Mouse (Mus musculus): ENCODE results near the gene Hsd17b2.

Gene Hsd17b2

DNA sequence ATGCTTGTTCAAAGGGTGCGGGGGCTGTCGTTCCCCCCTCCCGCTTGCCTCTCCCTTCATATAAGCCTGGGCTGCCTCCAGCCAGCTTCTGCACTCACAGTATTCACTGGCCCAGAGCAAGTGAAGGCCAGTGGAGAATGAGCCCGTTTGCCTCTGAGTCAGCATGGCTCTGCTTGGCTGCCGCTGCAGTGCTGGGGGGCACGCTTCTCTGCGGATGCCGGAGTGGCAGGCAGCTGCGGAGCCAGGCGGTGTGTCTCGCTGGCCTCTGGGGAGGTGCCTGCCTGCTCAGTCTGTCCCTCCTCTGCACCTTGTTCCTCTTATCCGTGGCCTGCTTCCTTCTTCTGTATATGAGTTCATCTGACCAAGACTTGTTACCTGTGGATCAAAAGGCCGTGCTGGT, at the start of gene Hsd17b2:
Gene Hsd17b2 (plus strand): TSS at position 46 of the 400 bp plus-strand sequence.
- in situ Hi-C loops (cut with MboI, MseI): loop anchor here (25.0 kb wide), 1 partner anchor 585 kb away; the partner anchor contains the start of gene Cdh13

DNA sequence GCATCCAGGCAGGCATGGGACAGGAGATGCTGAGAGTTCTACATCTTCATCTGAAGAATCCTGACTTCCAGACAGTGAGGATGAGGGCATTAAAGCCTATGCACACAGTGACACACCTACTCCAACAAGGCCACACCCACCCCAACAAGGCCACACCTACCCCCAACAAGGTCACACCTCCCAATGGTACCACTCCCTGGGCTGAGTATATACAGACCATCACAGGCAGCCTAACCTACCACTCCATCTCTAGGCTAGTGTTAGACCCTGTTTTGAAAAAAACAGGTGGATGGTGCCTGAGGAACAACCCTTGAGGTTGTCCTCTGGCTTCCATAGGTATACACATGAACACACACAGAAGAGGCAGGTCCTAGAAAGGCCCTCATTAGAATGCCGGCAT, 49.4 kb upstream of the Hsd17b2 start:
- in situ Hi-C loops (cut with MboI, MseI): no loop called here

- in situ Hi-C loops (cut with MboI, MseI): no loop called here
Observed at GRCm38 (mm10) chr8:117658990-117659389, 42.7 kb upstream of the Hsd17b2 start.

GRCm38 (mm10) chr8:117660358-117661031, 41.2 kb upstream of the Hsd17b2 start:
- in situ Hi-C loops (cut with MboI, MseI): no loop called here

DNA sequence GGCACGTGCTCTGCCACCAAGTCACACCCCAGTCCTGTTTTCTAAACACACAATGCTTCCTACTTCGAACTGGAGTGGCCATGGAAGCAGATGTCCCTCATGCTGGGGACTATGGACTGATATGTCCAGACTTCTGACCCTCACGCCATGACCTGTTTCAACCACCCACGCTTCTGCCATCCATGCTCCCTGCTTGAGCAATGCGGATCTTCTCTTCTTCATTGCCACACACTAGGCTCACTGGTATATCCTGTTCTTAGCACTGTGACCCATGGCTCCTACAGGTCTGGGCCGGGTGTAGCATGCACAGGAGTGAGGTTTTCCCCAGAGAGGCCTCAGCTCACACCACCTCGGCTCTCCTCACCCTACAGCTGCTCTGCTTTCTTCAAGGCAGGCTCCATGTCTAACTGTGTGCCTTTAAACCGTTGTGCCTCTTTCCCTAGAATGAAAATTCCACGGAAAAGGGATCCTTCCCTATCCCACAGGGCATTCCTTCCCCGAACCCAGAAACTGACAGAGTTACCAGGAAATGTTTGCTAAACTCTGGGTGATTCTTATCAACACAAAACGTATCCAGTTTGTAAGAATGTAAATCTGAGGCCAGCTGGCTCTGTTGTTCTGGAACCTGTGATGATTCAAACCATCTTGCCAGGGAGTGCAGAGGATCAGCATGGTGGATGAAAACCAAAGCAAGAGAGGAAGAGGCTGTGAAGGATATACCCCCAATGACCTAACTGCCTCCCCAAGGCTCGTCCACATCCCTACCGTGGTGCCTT, 34.2 kb upstream of the Hsd17b2 start:
- in situ Hi-C loops (cut with MboI, MseI): no loop called here

DNA sequence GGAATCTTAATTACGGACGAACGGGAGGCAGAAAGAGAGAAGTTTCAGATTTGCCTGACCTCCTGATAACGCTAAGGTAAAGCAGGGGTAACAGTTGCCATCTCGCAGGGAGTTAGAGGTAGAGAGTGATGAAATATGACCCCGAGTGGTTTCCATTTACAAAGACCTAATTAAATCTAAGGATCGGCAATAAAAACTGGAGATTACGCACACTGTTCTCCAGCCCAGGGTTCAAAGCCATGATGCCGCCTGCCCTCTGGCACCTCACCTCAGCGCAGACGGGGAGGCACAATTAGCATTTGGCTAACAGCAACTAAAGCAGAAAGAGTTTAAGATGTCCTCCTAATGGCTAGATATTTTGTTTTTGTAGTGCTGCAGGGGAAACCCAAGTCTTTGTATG, 31.2 kb upstream of the Hsd17b2 start:
- in situ Hi-C loops (cut with MboI, MseI): no loop called here

GRCm38 (mm10) chr8:117672558-117672957, 29.1 kb upstream of the Hsd17b2 start:
- in situ Hi-C loops (cut with MboI, MseI): no loop called here

DNA sequence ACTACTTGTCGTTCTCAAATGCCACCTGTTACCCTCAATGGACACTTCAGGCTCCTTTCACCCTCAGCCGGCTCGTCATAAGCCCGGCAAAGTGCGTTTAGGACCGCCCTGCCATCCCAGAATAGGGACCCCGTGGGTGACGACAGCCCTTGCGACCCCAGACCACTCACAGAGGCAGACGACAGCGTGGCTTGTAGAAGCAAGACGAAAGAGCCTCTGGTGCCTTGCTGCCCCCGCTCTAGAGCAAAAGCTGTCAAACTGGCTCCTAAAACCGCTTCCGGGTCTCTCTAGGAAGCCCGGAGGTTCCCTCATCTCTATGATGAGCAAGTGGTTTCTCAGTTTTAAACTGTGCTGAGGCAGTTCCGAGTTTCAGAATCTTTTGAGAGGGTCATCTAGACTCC, 28.3 kb upstream of the Hsd17b2 start, which contains the start of gene Sdr42e1:
Gene Sdr42e1 (minus strand): TSS at position 260 of the 401 bp plus-strand sequence.
- in situ Hi-C loops (cut with MboI, MseI): no loop called here

- in situ Hi-C loops (cut with MboI, MseI): no loop called here
Observed at GRCm38 (mm10) chr8:117675171-117675570, 26.5 kb upstream of the Hsd17b2 start.

GRCm38 (mm10) chr8:117676460-117676859, 25.2 kb upstream of the Hsd17b2 start:
- in situ Hi-C loops (cut with MboI, MseI): no loop called here

- in situ Hi-C loops (cut with MboI, MseI): no loop called here
Observed at GRCm38 (mm10) chr8:117677011-117677410, 24.7 kb upstream of the Hsd17b2 start.

- in situ Hi-C loops (cut with MboI, MseI): no loop called here
Observed at GRCm38 (mm10) chr8:117678650-117679049, 23.1 kb upstream of the Hsd17b2 start.

DNA sequence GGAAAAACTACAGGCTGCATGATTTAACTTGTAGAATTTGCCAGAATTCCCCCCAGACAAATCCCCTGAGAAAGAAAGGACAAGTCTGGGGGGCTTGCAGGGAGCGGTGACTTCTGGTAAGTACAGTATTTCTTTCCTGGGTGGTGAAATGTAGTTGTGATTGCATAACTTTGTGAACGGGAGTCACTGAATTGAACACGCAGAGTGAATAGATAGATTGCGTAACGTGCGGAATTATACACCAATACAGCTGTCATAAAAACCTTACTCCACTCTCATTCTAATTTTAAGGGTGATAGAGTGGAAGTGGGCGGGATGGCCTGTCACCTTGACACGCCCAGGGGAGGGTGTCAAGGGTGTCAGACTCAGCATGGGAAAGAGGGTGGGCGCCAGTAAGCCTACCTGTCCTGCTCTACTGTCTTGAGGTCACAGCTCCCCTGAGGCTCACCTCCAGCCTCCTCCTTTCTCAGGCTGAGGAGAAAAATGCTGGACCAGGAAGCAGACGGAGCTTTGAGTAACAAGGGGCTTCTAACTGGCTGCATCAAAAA, 17.7 kb upstream of the Hsd17b2 start:
- in situ Hi-C loops (cut with MboI, MseI): no loop called here

- in situ Hi-C loops (cut with MboI, MseI): no loop called here
Observed at GRCm38 (mm10) chr8:117684504-117684903, 17.2 kb upstream of the Hsd17b2 start.

DNA sequence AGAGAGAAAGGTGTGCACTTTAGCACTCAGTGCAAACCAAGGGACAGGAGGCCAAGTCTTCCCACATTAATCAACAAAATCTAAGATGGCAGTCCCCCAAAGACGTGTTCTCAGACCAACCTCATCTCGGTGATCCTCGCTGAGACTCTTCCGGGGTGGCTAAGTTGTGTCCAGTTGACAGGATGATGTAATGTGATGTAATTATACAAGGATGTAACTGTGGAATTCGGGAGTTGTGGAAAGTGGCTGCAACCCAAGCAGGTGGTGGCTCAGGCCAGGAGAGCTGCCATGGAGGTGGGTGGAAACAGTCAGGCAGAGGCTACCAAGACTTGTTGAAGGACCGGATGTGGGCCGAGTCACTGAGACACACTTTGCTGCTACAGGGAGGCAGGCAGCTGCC, 13.8 kb upstream of the Hsd17b2 start:
- in situ Hi-C loops (cut with MboI, MseI): no loop called here

DNA sequence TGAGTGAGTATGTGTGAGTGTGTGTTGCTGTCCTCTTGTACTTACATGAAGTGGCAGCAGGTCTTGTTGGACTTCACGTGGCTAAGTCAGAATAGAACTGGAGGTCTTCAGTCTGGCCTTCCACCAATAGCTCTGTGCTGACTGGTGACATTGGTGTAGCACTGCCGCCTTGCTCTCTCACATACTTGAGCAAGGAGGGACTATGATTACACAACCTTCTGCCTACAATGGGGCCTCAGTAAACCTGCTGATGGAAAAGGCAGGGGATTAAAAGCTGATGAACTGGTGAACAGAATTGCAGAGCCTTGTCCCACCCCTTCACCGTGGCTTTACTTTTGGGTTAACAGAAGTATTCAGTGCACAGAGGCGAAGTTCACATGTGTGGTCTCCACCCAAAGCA, 9.6 kb upstream of the Hsd17b2 start:
- in situ Hi-C loops (cut with MboI, MseI): no loop called here

GRCm38 (mm10) chr8:117695636-117696035, 6.1 kb upstream of the Hsd17b2 start:
- in situ Hi-C loops (cut with MboI, MseI): no loop called here

DNA sequence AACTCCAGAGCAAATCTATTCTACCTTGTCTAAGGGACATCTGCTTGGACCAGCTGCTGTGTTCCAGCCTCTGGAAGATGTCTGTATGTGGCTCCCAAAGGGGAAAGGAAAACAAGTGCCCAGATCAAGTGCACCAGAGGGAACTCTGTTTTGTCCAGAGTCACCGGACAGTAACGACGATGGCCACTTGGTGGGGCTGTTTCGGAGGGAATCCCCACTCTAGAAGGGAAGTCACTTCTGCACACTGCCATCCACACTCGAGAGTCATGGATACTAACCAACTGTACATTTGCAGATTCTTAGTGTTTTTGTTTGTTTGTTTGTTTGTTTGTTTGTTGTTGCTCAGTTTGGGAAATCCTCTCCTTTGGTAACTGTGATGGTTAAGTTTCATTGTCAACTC, 4.5 kb upstream of the Hsd17b2 start:
- in situ Hi-C loops (cut with MboI, MseI): no loop called here

GRCm38 (mm10) chr8:117700699-117701098, 1.0 kb upstream of the Hsd17b2 start:
- in situ Hi-C loops (cut with MboI, MseI): loop anchor here (25.0 kb wide), 1 partner anchor 587 kb away; the partner anchor contains the start of gene Cdh13

- in situ Hi-C loops (cut with MboI, MseI): loop anchor here (25.0 kb wide), 1 partner anchor 586 kb away; the partner anchor contains the start of gene Cdh13
Observed at GRCm38 (mm10) chr8:117701246-117701645, 458 bp upstream of the Hsd17b2 start.

DNA sequence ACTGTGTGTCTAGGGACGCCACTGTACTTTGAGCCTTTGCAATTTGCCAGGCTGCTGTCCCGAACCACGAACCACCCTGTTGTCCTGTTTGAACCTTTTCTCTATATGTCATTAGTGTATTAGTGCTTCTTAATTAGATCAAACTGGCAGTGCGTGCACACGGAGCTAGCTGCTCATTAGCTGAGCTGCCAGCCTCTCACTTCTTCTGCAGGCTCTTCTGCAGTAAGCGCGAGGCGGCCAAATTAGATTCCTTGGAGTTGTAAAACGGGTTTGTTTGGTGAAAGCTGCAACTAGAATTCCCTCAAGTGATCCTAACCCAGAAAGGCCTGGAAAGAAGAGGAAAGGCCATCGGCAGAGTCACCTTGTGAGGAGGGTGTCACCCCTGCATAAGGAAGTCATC, 997 bp downstream of the Hsd17b2 start:
- in situ Hi-C loops (cut with MboI, MseI): loop anchor here (25.0 kb wide), 1 partner anchor 585 kb away; the partner anchor contains the start of gene Cdh13

DNA sequence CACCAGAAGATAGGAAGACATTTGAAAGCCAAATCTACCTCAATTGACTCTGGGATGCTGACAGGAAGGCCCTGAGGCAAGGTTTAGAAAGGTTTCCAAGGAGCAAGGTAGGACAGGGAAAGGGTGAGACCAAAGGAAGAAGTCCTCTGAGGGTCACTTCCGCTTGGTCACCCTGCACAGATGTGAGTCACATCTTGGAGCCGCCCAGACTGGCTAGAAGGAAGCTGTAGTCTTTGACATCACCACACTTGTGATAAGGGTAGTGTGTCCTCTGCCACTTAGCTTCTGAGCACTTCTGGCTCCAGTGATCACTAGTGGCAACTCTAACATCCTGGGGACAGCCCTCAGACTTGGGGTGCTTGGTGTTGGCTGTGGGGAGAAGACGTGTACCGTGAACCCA, 4.4 kb downstream of the Hsd17b2 start:
- in situ Hi-C loops (cut with MboI, MseI): loop anchor here (25.0 kb wide), 1 partner anchor 581 kb away; the partner anchor contains the start of gene Cdh13

All from T-helper 1 cell (primary cell).